Mouse (Mus musculus): ENCODE results near the gene Pign.

GRCm38 (mm10) chr1:105711227-105711626, 47.8 kb upstream of the Pign start:
- no peak for TF ChIP-seq SIN3A (IDR thresholded peaks at IDR 0.05; ENCODE audit: low read length)
- TF ChIP-seq CTCF (conservative IDR thresholded peaks at IDR 0.05 in 1 of 2, IDR thresholded peaks at IDR 0.05 in 1 of 2; ENCODE audit: low read depth in 2 of 2, low read length in 2 of 2), result peak in 1 of 2 experiments; percentile 69; a peak in 2 of 4 replicates
- TF ChIP-seq RAD21 (IDR thresholded peaks at IDR 0.05; ENCODE audit: low read depth, low read length), result peak; percentile 43
- no peak for TF ChIP-seq ZKSCAN1 (IDR thresholded peaks at IDR 0.05; ENCODE audit: borderline replicate concordance, low read depth, low read length)
- TF ChIP-seq MAZ (IDR thresholded peaks at IDR 0.05; ENCODE audit: low read depth, low read length), result no peak
